Comparison of ENCODE assay signal across 12 mouse cellular contexts in the genomic region with DNA sequence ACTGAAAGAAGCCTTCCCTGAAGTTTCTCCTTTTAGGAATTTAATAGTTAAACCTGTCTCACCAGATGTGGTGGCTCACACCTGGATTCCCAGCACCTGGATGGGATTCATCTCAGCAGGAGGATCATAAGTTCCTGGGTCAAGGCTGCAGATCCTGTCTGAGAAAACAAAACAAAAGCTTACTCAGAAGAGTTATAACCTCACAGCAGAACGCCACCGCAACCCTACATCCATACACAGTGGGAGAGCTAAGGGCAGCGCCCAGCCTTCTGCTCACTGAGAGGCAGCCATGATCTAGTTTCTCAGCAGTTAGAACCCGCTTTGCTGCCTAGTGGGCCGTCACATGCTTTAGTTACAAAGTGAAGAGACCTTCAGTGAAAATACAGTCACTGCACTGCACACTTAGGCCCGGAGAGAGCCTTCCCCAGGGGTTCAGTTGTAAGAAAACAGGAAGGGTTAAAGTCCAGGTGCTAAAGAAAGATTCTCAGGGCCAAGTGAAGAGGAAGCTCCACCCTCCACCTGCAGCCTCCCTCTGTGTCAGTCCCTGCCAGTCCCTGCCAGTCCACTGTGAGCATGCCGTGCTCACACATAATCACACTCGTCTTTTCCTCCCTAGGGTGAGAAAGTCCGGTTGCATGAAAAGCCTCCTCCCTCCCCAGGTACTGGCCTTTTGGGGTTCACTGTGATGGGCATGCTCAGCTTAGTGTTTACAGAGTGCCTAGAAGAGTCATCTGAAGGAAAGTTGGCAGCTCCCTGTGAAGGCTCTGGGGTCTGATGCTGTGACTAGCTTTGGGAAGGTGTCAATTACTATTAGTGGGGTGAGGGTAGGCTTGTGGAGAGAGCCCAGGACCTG. TPM values are rescaled to one million over a fixed set of nuclear protein-coding genes. Genes with fewer than 3 reads are reported as not detected.
A peak's percentile ranks its signal among the peaks of the same experiment; 100 is the strongest.
DNase-seq lines count a peak whose midpoint lies in the region; ATAC-seq lines count a peak whose summit lies in the region.
"Had no signal": no experiment of that assay in that cellular context is flagged by ENCODE, and none has a peak within 500 bp of the region (broad histone marks: within the 10 kb centered on the region; RNA-seq: fewer than 3 reads in every experiment).

No protein-coding gene starts in this region.

- no peak overlapping the region for H3K4me3 ChIP-seq in heart, embryonic 10.5 days
- no peak overlapping the region for H3K4me3 ChIP-seq in heart, embryonic 12.5 days
- no peak overlapping the region for H3K4me3 ChIP-seq in intestine, embryonic 14.5 days (ENCODE audit: low read depth, low read length)
- no peak overlapping the region for H3K4me3 ChIP-seq in stomach, embryonic 15.5 days (replicated peaks)
- no peak overlapping the region for H3K4me3 ChIP-seq in midbrain, embryonic 11.5 days (ENCODE audit: low read depth, low read length)

- DNase-seq in heart, embryonic 10.5 days (ENCODE audit: low spot score) = no peak
- DNase-seq in intestine, embryonic 14.5 days (ENCODE audit: low spot score) = peak; percentile 63
- DNase-seq in kidney, postnatal 14 days = peak; percentile 64
- DNase-seq in midbrain, embryonic 11.5 days (ENCODE audit: low spot score, missing footprints) = no peak
- no peak for DNase-seq in left cerebral cortex, postnatal 4 days
- DNase-seq in lung, postnatal 10 days = no peak
- DNase-seq: cerebellum, postnatal 25 days; heart, adult 11 months had no signal

- H3K9me3 ChIP-seq in heart, embryonic 10.5 days = no peaks in the 10 kb centered on the region
- H3K9me3 ChIP-seq in heart, embryonic 12.5 days (replicated peaks) = no peaks in the 10 kb centered on the region
- no peaks in the 10 kb centered on the region for H3K9me3 ChIP-seq in intestine, embryonic 14.5 days (ENCODE audit: control insufficient read depth, low read length)
- no peaks in the 10 kb centered on the region for H3K9me3 ChIP-seq in stomach, embryonic 15.5 days
- H3K9me3 ChIP-seq in midbrain, embryonic 11.5 days (ENCODE audit: control insufficient read depth, low read length) = no peaks in the 10 kb centered on the region

- H3K27me3 ChIP-seq in heart, embryonic 10.5 days (ENCODE audit: insufficient read depth, poor library complexity, severe bottlenecking) = no peaks in the 10 kb centered on the region
- no peaks in the 10 kb centered on the region for H3K27me3 ChIP-seq in heart, embryonic 12.5 days (replicated peaks)
- no peaks in the 10 kb centered on the region for H3K27me3 ChIP-seq in intestine, embryonic 14.5 days (replicated peaks; ENCODE audit: control insufficient read depth, insufficient read depth, low read length)
- H3K27me3 ChIP-seq in stomach, embryonic 15.5 days (replicated peaks) = no peaks in the 10 kb centered on the region
- H3K27me3 ChIP-seq in midbrain, embryonic 11.5 days (ENCODE audit: control insufficient read depth, insufficient read depth, low read length) = no peaks in the 10 kb centered on the region

- H3K9ac ChIP-seq in heart, embryonic 12.5 days = no peak overlapping the region
- no peak overlapping the region for H3K9ac ChIP-seq in intestine, embryonic 14.5 days (ENCODE audit: low read length)
- no peak overlapping the region for H3K9ac ChIP-seq in stomach, embryonic 15.5 days
- H3K9ac ChIP-seq in midbrain, embryonic 11.5 days (ENCODE audit: low read length) = no peak overlapping the region

- H3K27ac ChIP-seq in heart, embryonic 10.5 days = peak overlapping the region; percentile 57; the same call in 1 of the 2 replicates
- H3K27ac ChIP-seq in heart, embryonic 12.5 days (ENCODE audit: poor library complexity, severe bottlenecking) = no peak overlapping the region
- H3K27ac ChIP-seq in intestine, embryonic 14.5 days (ENCODE audit: low read depth) = peak overlapping the region; percentile 24
- H3K27ac ChIP-seq in stomach, embryonic 15.5 days = peak overlapping the region; percentile 19; the same call in 1 of the 2 replicates
- H3K27ac ChIP-seq in midbrain, embryonic 11.5 days (ENCODE audit: low read depth, low read length) = no peak overlapping the region

- WGBS in heart, embryonic 10.5 days = 83% methylated on average over 9 of the region's 9 CpGs
- 81% methylated on average over 9 of the region's 9 CpGs for WGBS in heart, embryonic 12.5 days
- 66% methylated on average over 9 of the region's 9 CpGs for WGBS in intestine, embryonic 14.5 days
- 67% methylated on average over 9 of the region's 9 CpGs for WGBS in stomach, embryonic 15.5 days
- 85% methylated on average over 9 of the region's 9 CpGs for WGBS in midbrain, embryonic 11.5 days

- no peak overlapping the region for H3K4me2 ChIP-seq in heart, embryonic 12.5 days
- peak overlapping the region; percentile 0; the same call in 1 of the 2 replicates for H3K4me2 ChIP-seq in intestine, embryonic 14.5 days (ENCODE audit: low read length)
- no peak overlapping the region for H3K4me2 ChIP-seq in stomach, embryonic 15.5 days
- no peak overlapping the region for H3K4me2 ChIP-seq in midbrain, embryonic 11.5 days

- H3K36me3 ChIP-seq in heart, embryonic 10.5 days = peaks cover 67% of the 10 kb centered on the region
- peaks cover 58% of the 10 kb centered on the region for H3K36me3 ChIP-seq in heart, embryonic 12.5 days
- H3K36me3 ChIP-seq in intestine, embryonic 14.5 days (ENCODE audit: control insufficient read depth, insufficient read depth, low read length) = peaks cover 47% of the 10 kb centered on the region
- peaks cover 16% of the 10 kb centered on the region for H3K36me3 ChIP-seq in stomach, embryonic 15.5 days
- H3K36me3 ChIP-seq in midbrain, embryonic 11.5 days (ENCODE audit: control insufficient read depth, insufficient read depth, low read length) = peaks cover 5% of the 10 kb centered on the region

- ATAC-seq in heart, embryonic 12.5 days (ENCODE audit: insufficient number of reproducible peaks, low FRiP score) = no peak
- ATAC-seq in intestine, embryonic 14.5 days (replicated peaks; ENCODE audit: low FRiP score, low TSS enrichment, low read depth) = peak; percentile 88
- ATAC-seq in stomach, embryonic 15.5 days (ENCODE audit: insufficient read depth, low FRiP score, low read depth) = peak; percentile 54; the same call in 1 of the 2 replicates
- ATAC-seq in midbrain, embryonic 11.5 days (ENCODE audit: low FRiP score) = no peak

- peaks cover 16% of the 10 kb centered on the region for H3K4me1 ChIP-seq in heart, embryonic 10.5 days
- peaks cover 12% of the 10 kb centered on the region for H3K4me1 ChIP-seq in heart, embryonic 12.5 days (replicated peaks)
- H3K4me1 ChIP-seq in intestine, embryonic 14.5 days (replicated peaks; ENCODE audit: control insufficient read depth, insufficient read depth, low read length) = peaks cover 2% of the 10 kb centered on the region; the same call in 1 of the 2 replicates
- peaks cover 7% of the 10 kb centered on the region; the same call in 1 of the 2 replicates for H3K4me1 ChIP-seq in stomach, embryonic 15.5 days
- no peaks in the 10 kb centered on the region for H3K4me1 ChIP-seq in midbrain, embryonic 11.5 days (ENCODE audit: control insufficient read depth, insufficient read depth, low read length)

- intact Hi-C loops in left cerebral cortex, postnatal 4 days (cut with DNase I) = no loop called here

RNA-seq across cellular contexts. Expression of a gene that starts 19.2 kb away (rescaled TPM):
- polyA plus RNA-seq in heart, embryonic 10.5 days (2016; fragmentation: Nextera tagmentation; extraction: Ambion mirVana) = 43.2 and 45.1 TPM in 2 replicates
- 37.3 and 40.0 TPM in 2 replicates for polyA plus RNA-seq in heart, embryonic 12.5 days (2016; fragmentation: Nextera tagmentation; extraction: Ambion mirVana)
- 42.4 and 45.5 TPM in 2 replicates for polyA plus RNA-seq in intestine, embryonic 14.5 days (2014; fragmentation: Nextera tagmentation; extraction: Ambion mirVana)
- polyA plus RNA-seq in stomach, embryonic 15.5 days (2015; fragmentation: Nextera tagmentation; extraction: Ambion mirVana) = 45.4 and 49.3 TPM in 2 replicates
- 42.9 and 46.6 TPM in 2 replicates for polyA plus RNA-seq in midbrain, embryonic 11.5 days (2014; fragmentation: Nextera tagmentation; extraction: Ambion mirVana)
- 10 to 100 TPM; 25.4 to 29.5 TPM for total RNA-seq in left cerebral cortex, postnatal 4 days (2021)

RNA-seq across cellular contexts. Expression of a gene that starts 19.4 kb away (rescaled TPM):
- polyA plus RNA-seq in heart, embryonic 10.5 days (2016; fragmentation: Nextera tagmentation; extraction: Ambion mirVana) = 17.8 and 22.9 TPM in 2 replicates
- polyA plus RNA-seq in heart, embryonic 12.5 days (2016; fragmentation: Nextera tagmentation; extraction: Ambion mirVana) = 13.4 and 14.4 TPM in 2 replicates
- 18.1 and 21.3 TPM in 2 replicates for polyA plus RNA-seq in intestine, embryonic 14.5 days (2014; fragmentation: Nextera tagmentation; extraction: Ambion mirVana)
- 17.1 and 17.5 TPM in 2 replicates for polyA plus RNA-seq in stomach, embryonic 15.5 days (2015; fragmentation: Nextera tagmentation; extraction: Ambion mirVana)
- polyA plus RNA-seq in midbrain, embryonic 11.5 days (2014; fragmentation: Nextera tagmentation; extraction: Ambion mirVana) = 26.2 and 26.9 TPM in 2 replicates
- 10 to 100 TPM in 1 of 2 experiments, 1 to 10 TPM in 1; 9.7 to 11.0 TPM for total RNA-seq in left cerebral cortex, postnatal 4 days (2021)

RNA-seq across cellular contexts. Expression of a gene that starts 32.6 kb away (rescaled TPM):
- polyA plus RNA-seq in heart, embryonic 10.5 days (2016; fragmentation: Nextera tagmentation; extraction: Ambion mirVana) = 0.63 and 1.2 TPM in 2 replicates
- polyA plus RNA-seq in heart, embryonic 12.5 days (2016; fragmentation: Nextera tagmentation; extraction: Ambion mirVana) = 0.59 and 0.73 TPM in 2 replicates
- 9.0 and 11.6 TPM in 2 replicates for polyA plus RNA-seq in intestine, embryonic 14.5 days (2014; fragmentation: Nextera tagmentation; extraction: Ambion mirVana)
- 12.6 and 15.0 TPM in 2 replicates for polyA plus RNA-seq in stomach, embryonic 15.5 days (2015; fragmentation: Nextera tagmentation; extraction: Ambion mirVana)
- polyA plus RNA-seq in midbrain, embryonic 11.5 days (2014; fragmentation: Nextera tagmentation; extraction: Ambion mirVana) = not detected in 2 replicates
- not detected for total RNA-seq in left cerebral cortex, postnatal 4 days (2021)
- total RNA-seq: left cerebral cortex, postnatal 10 days had no signal
- polyA plus RNA-seq: hindbrain, embryonic 11.5 days had no signal

Comparison
In these comparisons a context has a peak if more than half of its experiments do, and no peak if none do; other contexts are left out.
1. H3K27ac ChIP-seq: peak in heart, embryonic 10.5 days (single experiment), intestine, embryonic 14.5 days (single experiment) and stomach, embryonic 15.5 days (single experiment); none in heart, embryonic 12.5 days (single experiment) and midbrain, embryonic 11.5 days (single experiment).
2. DNase-seq: peak in intestine, embryonic 14.5 days (single experiment) and kidney, postnatal 14 days (single experiment); none in heart, embryonic 10.5 days (single experiment), midbrain, embryonic 11.5 days (single experiment), left cerebral cortex, postnatal 4 days (single experiment) and lung, postnatal 10 days (single experiment).
3. ATAC-seq: peak in intestine, embryonic 14.5 days (single experiment) and stomach, embryonic 15.5 days (single experiment); none in heart, embryonic 12.5 days (single experiment) and midbrain, embryonic 11.5 days (single experiment).